Mouse (Mus musculus): ENCODE data around the gene Exosc5. TPM values are rescaled to one million over a fixed set of nuclear protein-coding genes. Genes with fewer than 3 reads are reported as not detected.
A peak's percentile ranks its signal among the peaks of the same experiment; 100 is the strongest.

Exosc5 gene
- polyA plus RNA-seq, 1 experiment from 2014 or later: 139 TPM

DNA sequence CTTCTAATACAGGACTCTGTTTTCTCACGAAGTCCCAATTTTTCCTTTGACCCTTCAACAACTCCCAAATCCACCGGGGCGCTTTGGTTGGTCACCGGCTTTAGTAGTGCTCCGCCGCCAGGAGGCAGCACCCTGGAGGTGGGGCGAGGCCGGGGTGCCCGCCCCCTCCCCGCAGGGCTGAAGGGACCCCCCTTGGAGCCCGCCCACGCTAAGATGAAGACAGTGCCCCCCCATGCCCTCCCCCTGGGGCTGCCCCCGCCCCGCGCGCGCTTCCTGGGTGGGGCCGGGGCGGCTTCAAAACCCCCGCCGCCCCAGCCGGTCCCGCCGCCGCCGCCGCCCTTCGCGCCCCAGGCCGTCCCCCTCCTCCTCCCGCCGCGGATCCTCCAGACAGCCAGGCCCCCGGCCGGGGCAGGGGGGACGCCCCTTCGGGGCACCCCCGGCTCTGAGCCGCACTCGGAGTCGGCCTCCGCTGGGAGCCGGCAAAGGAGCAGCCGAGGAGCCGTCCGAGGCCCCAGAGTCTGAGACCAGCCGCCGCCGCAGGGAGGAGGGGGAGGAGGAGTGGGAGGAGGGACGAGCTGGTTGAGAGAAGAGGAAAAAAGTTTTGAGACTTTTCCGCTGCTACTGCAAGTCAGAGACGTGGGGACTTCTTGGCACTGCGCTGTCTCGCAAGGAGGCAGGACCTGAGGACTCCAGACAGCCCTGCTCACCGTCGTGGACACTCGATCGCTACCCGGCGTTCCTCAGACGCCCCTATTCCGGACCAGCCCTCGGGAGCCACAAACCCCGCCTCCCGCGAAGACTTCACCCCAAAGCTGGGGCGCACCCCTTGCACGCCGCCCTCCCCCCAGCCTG is 27.9 kb downstream of the Exosc5 start, which contains the start of gene Tgfb1:
Gene Tgfb1 (plus strand): TSS at position 323 of the 852 bp plus-strand sequence.
- Histone ChIP-seq H3K36me3 (ENCODE audit: control insufficient read depth, insufficient read depth, low read length) (0 out of 2 replicates have a peak, but pooled peaks cover 2% of the 10 kb centered on the region), H3K4me1 (replicated peaks; ENCODE audit: control insufficient read depth, insufficient read depth, low read length) (peaks cover 55% of the 10 kb centered on the region), H3K4me3 (ENCODE audit: low read depth, low read length) (peak within 1 kb of the TSS; percentile 80), H3K4me2 (peak within 1 kb of the TSS; percentile 97), H3K27me3 (replicated peaks; ENCODE audit: control insufficient read depth, insufficient read depth, low read length) (no peaks in the 10 kb centered on the region; the same call in 1 of the 2 replicates), H3K27ac (ENCODE audit: low read depth, low read length) (peak within 1 kb of the TSS; percentile 96), H3K9me3 (ENCODE audit: control insufficient read depth, low read length) (no peaks in the 10 kb centered on the region), H3K9ac (ENCODE audit: low read depth, low read length) (peak within 1 kb of the TSS; percentile 86)
- ATAC-seq (replicated peaks; ENCODE audit: low FRiP score) (peak; percentile 50), DNase-seq (ENCODE audit: low spot score) (peak; percentile 86)
- WGBS: under 1% methylated on average over 46 of the region's 69 CpGs

DNA sequence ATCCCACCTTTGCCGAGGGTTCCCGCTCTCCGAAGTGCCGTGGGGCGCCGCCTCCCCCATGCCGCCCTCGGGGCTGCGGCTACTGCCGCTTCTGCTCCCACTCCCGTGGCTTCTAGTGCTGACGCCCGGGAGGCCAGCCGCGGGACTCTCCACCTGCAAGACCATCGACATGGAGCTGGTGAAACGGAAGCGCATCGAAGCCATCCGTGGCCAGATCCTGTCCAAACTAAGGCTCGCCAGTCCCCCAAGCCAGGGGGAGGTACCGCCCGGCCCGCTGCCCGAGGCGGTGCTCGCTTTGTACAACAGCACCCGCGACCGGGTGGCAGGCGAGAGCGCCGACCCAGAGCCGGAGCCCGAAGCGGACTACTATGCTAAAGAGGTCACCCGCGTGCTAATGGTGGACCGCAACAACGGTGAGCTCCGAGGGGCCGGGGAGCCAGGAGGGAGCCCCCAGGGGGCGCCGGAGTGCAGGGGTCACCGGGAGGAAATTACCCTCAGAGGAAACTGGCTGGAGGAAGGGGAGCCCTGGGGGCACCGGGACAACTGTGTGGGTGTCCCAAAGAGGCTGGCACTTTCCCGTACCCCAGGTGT is 28.9 kb downstream of the Exosc5 start:
- peak; percentile 76 for DNase-seq (ENCODE audit: low spot score)
- peaks cover 49% of the 10 kb centered on the region for H3K4me1 ChIP-seq (replicated peaks; ENCODE audit: control insufficient read depth, insufficient read depth, low read length)
- H3K4me3 ChIP-seq (ENCODE audit: low read depth, low read length): peak overlapping the region; percentile 80
- no peak for ATAC-seq (replicated peaks; ENCODE audit: low FRiP score)
- H3K9ac ChIP-seq (ENCODE audit: low read depth, low read length): peak overlapping the region; percentile 86
- H3K27ac ChIP-seq (ENCODE audit: low read depth, low read length): peak overlapping the region; percentile 96
- H3K36me3 ChIP-seq (ENCODE audit: control insufficient read depth, insufficient read depth, low read length): peaks cover 5% of the 10 kb centered on the region; the same call in 1 of the 2 replicates
- H3K27me3 ChIP-seq (replicated peaks; ENCODE audit: control insufficient read depth, insufficient read depth, low read length): no peaks in the 10 kb centered on the region; the same call in 1 of the 2 replicates
- H3K9me3 ChIP-seq (ENCODE audit: control insufficient read depth, low read length): no peaks in the 10 kb centered on the region
- under 1% methylated on average over 47 of the region's 47 CpGs for WGBS
- H3K4me2 ChIP-seq: peak overlapping the region; percentile 97

DNA sequence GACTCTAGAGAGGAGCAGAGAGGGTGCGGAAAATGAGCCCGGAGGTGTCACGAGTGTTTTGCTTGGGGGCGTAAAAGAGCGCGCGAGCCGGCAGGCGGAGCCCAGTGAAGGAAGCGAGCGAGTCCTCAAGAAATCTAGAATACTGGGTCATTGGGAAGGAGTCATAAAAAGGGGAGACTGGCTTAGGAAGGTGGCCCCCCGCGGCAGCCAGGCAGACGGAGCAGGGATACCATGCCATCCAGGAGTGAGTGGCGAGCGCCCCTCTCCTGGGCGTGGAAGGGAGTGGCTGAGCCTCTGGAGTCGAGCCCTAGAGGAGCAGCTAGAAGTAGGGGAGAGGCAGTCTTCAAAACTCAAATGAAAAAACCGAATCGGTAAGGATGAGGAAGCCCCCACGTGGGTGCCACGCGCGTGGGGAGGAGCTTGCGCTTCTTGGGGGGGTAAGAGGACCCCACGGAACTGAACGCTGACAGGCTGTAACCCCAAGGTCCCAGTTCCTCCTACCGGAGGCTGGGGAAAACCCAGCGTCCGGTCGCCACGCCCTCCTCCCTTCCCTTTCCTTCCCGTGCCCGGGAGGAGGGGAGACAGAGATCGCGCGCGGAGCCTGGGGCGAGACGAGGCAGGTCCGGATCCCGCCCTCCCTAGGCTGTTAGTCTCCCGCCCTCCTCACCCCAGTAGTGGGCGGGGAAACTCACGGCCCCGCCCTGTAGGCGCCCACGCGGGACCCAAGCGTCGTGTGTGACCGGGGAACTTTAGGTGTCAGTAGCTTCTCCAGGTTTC is 30.0 kb downstream of the Exosc5 start:
- H3K36me3 ChIP-seq (ENCODE audit: control insufficient read depth, insufficient read depth, low read length): peaks cover 9% of the 10 kb centered on the region; the same call in 1 of the 2 replicates
- peak overlapping the region; percentile 96 for H3K27ac ChIP-seq (ENCODE audit: low read depth, low read length)
- no peaks in the 10 kb centered on the region; the same call in 1 of the 2 replicates for H3K27me3 ChIP-seq (replicated peaks; ENCODE audit: control insufficient read depth, insufficient read depth, low read length)
- peak overlapping the region; percentile 86 for H3K9ac ChIP-seq (ENCODE audit: low read depth, low read length)
- peak overlapping the region; percentile 97 for H3K4me2 ChIP-seq
- DNase-seq (ENCODE audit: low spot score) (peak; percentile 85), ATAC-seq (replicated peaks; ENCODE audit: low FRiP score) (peak; percentile 79)
- H3K4me3 ChIP-seq (ENCODE audit: low read depth, low read length): peak overlapping the region; percentile 80
- H3K9me3 ChIP-seq (ENCODE audit: control insufficient read depth, low read length): no peaks in the 10 kb centered on the region
- H3K4me1 ChIP-seq (replicated peaks; ENCODE audit: control insufficient read depth, insufficient read depth, low read length): peaks cover 38% of the 10 kb centered on the region
- under 1% methylated on average over 52 of the region's 52 CpGs for WGBS

DNA sequence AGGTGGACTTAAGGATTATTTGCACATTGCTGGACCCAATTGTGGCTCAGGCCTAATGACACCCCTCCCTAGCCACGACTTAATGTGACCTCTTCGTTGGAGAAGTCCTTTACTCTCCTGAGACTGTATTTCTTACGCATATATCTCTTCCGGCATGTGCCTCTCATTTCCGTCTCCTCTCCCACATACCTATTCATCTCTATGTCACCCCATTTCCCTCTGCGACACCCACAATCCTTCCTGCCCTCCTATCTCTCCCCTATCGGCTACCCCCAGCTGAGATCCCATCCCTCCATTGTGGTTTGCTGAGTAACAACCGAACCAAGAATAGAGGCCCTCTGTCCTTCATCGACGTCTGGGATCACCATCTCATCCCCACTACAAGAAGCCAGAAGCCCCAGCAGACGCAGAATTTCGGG is 30.6 kb downstream of the Exosc5 start:
- 6% methylated on average over 12 of the region's 12 CpGs for WGBS
- Histone ChIP-seq H3K9me3 (ENCODE audit: control insufficient read depth, low read length) (no peaks in the 10 kb centered on the region), H3K4me1 (replicated peaks; ENCODE audit: control insufficient read depth, insufficient read depth, low read length) (peaks cover 32% of the 10 kb centered on the region), H3K36me3 (ENCODE audit: control insufficient read depth, insufficient read depth, low read length) (peaks cover 10% of the 10 kb centered on the region; the same call in 1 of the 2 replicates), H3K4me3 (ENCODE audit: low read depth, low read length) (peak overlapping the region; percentile 80), H3K4me2 (peak overlapping the region; percentile 97), H3K27ac (ENCODE audit: low read depth, low read length) (peak overlapping the region; percentile 96), H3K27me3 (replicated peaks; ENCODE audit: control insufficient read depth, insufficient read depth, low read length) (no peaks in the 10 kb centered on the region; the same call in 1 of the 2 replicates), H3K9ac (ENCODE audit: low read depth, low read length) (peak overlapping the region; percentile 86)
- DNase-seq (ENCODE audit: low spot score) (peak; percentile 58), ATAC-seq (replicated peaks; ENCODE audit: low FRiP score) (peak; percentile 33)

DNA sequence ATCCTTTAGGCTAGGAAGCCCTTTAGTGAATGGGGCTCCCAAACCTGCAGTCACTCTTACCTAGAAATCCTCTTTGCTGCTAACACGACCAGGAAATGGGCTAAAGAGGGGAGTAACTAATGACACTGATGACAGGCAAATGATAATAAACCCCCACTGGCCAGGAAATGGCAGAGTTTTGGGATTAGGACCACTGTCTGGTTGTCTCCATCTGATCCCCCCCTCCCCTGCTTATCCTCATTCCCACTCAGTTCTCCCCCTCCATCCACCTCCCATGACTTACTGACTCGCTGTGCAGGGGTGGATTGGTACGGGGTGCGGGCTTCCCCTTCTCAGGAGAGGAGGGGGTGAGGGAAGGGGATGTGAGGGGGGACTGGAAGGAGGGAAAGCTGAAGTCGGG is 31.1 kb downstream of the Exosc5 start:
- ATAC-seq (replicated peaks; ENCODE audit: low FRiP score): no peak

DNA sequence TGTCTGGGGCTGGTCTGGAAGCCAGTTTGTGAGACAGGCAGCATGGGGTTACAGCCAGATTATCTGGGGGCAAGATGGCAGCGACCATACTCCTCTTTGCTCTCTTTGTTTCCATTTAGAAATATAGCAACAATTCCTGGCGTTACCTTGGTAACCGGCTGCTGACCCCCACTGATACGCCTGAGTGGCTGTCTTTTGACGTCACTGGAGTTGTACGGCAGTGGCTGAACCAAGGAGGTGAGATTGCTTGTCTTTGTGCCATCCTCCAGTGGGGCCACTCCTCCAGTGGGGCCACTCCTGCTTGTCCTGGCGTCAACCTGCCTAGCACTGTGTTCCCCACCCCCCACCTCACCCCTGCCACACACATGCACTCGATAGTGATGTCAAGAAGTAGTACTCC is 35.1 kb downstream of the Exosc5 start:
- no peak overlapping the region for H3K4me2 ChIP-seq
- no peak for ATAC-seq (replicated peaks; ENCODE audit: low FRiP score)
- WGBS: 81% methylated on average over 8 of the region's 8 CpGs
- H3K4me1 ChIP-seq (replicated peaks; ENCODE audit: control insufficient read depth, insufficient read depth, low read length): peaks cover 18% of the 10 kb centered on the region
- H3K27ac ChIP-seq (ENCODE audit: low read depth, low read length): no peak overlapping the region
- H3K36me3 ChIP-seq (ENCODE audit: control insufficient read depth, insufficient read depth, low read length): peaks cover 32% of the 10 kb centered on the region
- H3K4me3 ChIP-seq (ENCODE audit: low read depth, low read length): no peak overlapping the region
- DNase-seq (ENCODE audit: low spot score): no peak
- H3K27me3 ChIP-seq (replicated peaks; ENCODE audit: control insufficient read depth, insufficient read depth, low read length): no peaks in the 10 kb centered on the region
- no peak overlapping the region for H3K9ac ChIP-seq (ENCODE audit: low read depth, low read length)
- H3K9me3 ChIP-seq (ENCODE audit: control insufficient read depth, low read length): no peaks in the 10 kb centered on the region

More for the DNA sequence above, 31.1 kb downstream of the Exosc5 start:
- H3K4me1 ChIP-seq (replicated peaks; ENCODE audit: control insufficient read depth, insufficient read depth, low read length): peaks cover 29% of the 10 kb centered on the region
- H3K4me2 ChIP-seq: peak overlapping the region; percentile 97
- H3K27ac ChIP-seq (ENCODE audit: low read depth, low read length): peak overlapping the region; percentile 96
- peak; percentile 59 for DNase-seq (ENCODE audit: low spot score)
- no peaks in the 10 kb centered on the region for H3K9me3 ChIP-seq (ENCODE audit: control insufficient read depth, low read length)
- H3K4me3 ChIP-seq (ENCODE audit: low read depth, low read length): peak overlapping the region; percentile 80
- no peaks in the 10 kb centered on the region; the same call in 1 of the 2 replicates for H3K27me3 ChIP-seq (replicated peaks; ENCODE audit: control insufficient read depth, insufficient read depth, low read length)
- peak overlapping the region; percentile 86 for H3K9ac ChIP-seq (ENCODE audit: low read depth, low read length)
- 25% methylated on average over 5 of the region's 5 CpGs for WGBS
- H3K36me3 ChIP-seq (ENCODE audit: control insufficient read depth, insufficient read depth, low read length): peaks cover 8% of the 10 kb centered on the region; the same call in 1 of the 2 replicates

DNA sequence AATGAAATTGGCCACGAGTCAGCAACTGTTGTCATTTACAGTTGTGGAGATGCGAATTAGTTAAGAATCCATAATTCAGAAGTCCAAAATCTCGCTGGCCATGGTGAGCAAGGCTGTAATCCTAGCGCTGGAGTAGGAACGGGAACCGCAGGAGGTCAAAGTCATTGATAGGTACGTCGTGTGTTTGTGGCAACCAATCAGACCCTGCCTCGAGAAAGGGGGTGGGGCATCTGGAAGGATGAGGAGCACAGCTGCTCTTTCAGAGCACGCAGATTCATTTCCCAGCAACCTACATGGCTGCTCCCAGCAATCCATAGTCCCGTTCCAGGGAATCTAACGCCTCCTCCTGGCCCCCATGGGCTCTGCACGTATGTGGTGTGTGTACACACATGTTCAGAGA is 40.9 kb downstream of the Exosc5 start:
- Histone ChIP-seq H3K9ac (ENCODE audit: low read depth, low read length) (no peak overlapping the region), H3K27me3 (replicated peaks; ENCODE audit: control insufficient read depth, insufficient read depth, low read length) (no peaks in the 10 kb centered on the region), H3K36me3 (ENCODE audit: control insufficient read depth, insufficient read depth, low read length) (peaks cover 51% of the 10 kb centered on the region), H3K9me3 (ENCODE audit: control insufficient read depth, low read length) (peaks cover 7% of the 10 kb centered on the region; the same call in 1 of the 2 replicates), H3K27ac (ENCODE audit: low read depth, low read length) (no peak overlapping the region), H3K4me2 (no peak overlapping the region), H3K4me1 (replicated peaks; ENCODE audit: control insufficient read depth, insufficient read depth, low read length) (peaks cover 15% of the 10 kb centered on the region), H3K4me3 (ENCODE audit: low read depth, low read length) (no peak overlapping the region)
- WGBS: 74% methylated on average over 13 of the region's 13 CpGs
- DNase-seq (ENCODE audit: low spot score) (no peak), ATAC-seq (replicated peaks; ENCODE audit: low FRiP score) (no peak)

DNA sequence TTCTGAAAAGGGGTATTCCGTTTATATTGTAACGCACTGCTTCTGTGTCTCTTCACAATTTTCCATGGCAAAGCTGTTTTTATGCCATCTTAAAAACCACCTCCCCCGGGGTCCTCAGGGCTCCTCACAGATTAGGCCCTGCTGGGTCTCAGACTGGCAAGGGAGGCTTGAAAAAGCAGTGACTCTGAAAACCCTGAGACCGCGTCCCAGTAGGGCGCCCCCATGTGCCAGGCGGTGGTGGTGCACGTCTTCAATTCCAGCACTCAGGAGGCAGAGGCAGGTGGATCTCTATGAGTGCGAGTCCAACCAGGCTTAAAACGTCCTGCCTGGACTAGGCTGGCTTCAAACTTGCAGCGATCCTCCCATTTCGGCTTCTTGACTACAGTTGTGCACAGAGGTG is 41.8 kb downstream of the Exosc5 start:
- DNase-seq (ENCODE audit: low spot score): no peak
- ATAC-seq (replicated peaks; ENCODE audit: low FRiP score): no peak
- no peak overlapping the region for H3K9ac ChIP-seq (ENCODE audit: low read depth, low read length)
- no peak overlapping the region for H3K4me2 ChIP-seq
- no peak overlapping the region for H3K27ac ChIP-seq (ENCODE audit: low read depth, low read length)
- WGBS: 84% methylated on average over 12 of the region's 12 CpGs
- H3K27me3 ChIP-seq (replicated peaks; ENCODE audit: control insufficient read depth, insufficient read depth, low read length): no peaks in the 10 kb centered on the region
- H3K9me3 ChIP-seq (ENCODE audit: control insufficient read depth, low read length): peaks cover 7% of the 10 kb centered on the region; the same call in 1 of the 2 replicates
- peaks cover 22% of the 10 kb centered on the region for H3K4me1 ChIP-seq (replicated peaks; ENCODE audit: control insufficient read depth, insufficient read depth, low read length)
- no peak overlapping the region for H3K4me3 ChIP-seq (ENCODE audit: low read depth, low read length)
- peaks cover 48% of the 10 kb centered on the region for H3K36me3 ChIP-seq (ENCODE audit: control insufficient read depth, insufficient read depth, low read length)
